ENCODE assay signal across 25 mouse cellular contexts in genomic region chr10:48663300-48663699, GRCm38 (mm10).
DNase-seq lines count a peak whose midpoint lies in the region; ATAC-seq and TF ChIP-seq lines count a peak whose summit lies in the region.
"Had no signal": no experiment of that assay in that cellular context is flagged by ENCODE, and none has a peak within 500 bp of the region (broad histone marks: within the 10 kb centered on the region; RNA-seq: fewer than 3 reads in every experiment).

No protein-coding gene starts in this region.

- no peak for TF ChIP-seq POLR2A in brain, embryonic 14.5 days (IDR thresholded peaks at IDR 0.05; ENCODE audit: borderline replicate concordance, extremely low read depth, insufficient read depth, insufficient read length, poor library complexity, severe bottlenecking)

- H3K4me2 ChIP-seq in intestine, embryonic 16.5 days (ENCODE audit: low read depth, low read length): no peak overlapping the region
- H3K4me2 ChIP-seq: embryonic facial prominence, embryonic 13.5 days; embryonic facial prominence, embryonic 15.5 days; forebrain, embryonic 12.5 days had no signal

- H3K4me1 ChIP-seq in intestine, embryonic 16.5 days (ENCODE audit: control insufficient read depth, insufficient read depth, low read length): no peaks in the 10 kb centered on the region
- H3K4me1 ChIP-seq: embryonic facial prominence, embryonic 13.5 days; embryonic facial prominence, embryonic 15.5 days; forebrain, embryonic 10.5 days; forebrain, embryonic 12.5 days had no signal

- H3K36me3 ChIP-seq in intestine, embryonic 16.5 days (ENCODE audit: control insufficient read depth, insufficient read depth, low read length): no peaks in the 10 kb centered on the region
- H3K36me3 ChIP-seq: embryonic facial prominence, embryonic 13.5 days; embryonic facial prominence, embryonic 15.5 days; forebrain, embryonic 10.5 days; forebrain, embryonic 12.5 days; G1E had no signal

- ATAC-seq in intestine, embryonic 16.5 days: no peak
- ATAC-seq: CD4-positive, CD25-positive, alpha-beta regulatory T cell, adult 4 months; forebrain, embryonic 14.5 days; forebrain, embryonic 16.5 days; Patski had no signal

- no peaks in the 10 kb centered on the region for H3K9me3 ChIP-seq in intestine, embryonic 16.5 days (ENCODE audit: control insufficient read depth, low read length)
- H3K9me3 ChIP-seq: embryonic facial prominence, embryonic 13.5 days; embryonic facial prominence, embryonic 15.5 days; forebrain, embryonic 10.5 days; forebrain, embryonic 12.5 days; G1E had no signal

- H3K9ac ChIP-seq in intestine, embryonic 16.5 days (ENCODE audit: low read depth, low read length): no peak overlapping the region
- H3K9ac ChIP-seq: embryonic facial prominence, embryonic 13.5 days; embryonic facial prominence, embryonic 15.5 days; forebrain, embryonic 12.5 days had no signal

- H3K4me3 ChIP-seq in intestine, embryonic 16.5 days (ENCODE audit: low read length): no peak overlapping the region
- H3K4me3 ChIP-seq: embryonic facial prominence, embryonic 13.5 days; embryonic facial prominence, embryonic 15.5 days; erythroblast, embryonic 14.5 days; forebrain, embryonic 10.5 days; forebrain, embryonic 12.5 days had no signal

- DNase-seq in ES-CJ7 (ENCODE audit: low read depth, low spot score) (peak; percentile 84), R1 (ENCODE audit: low read depth, low spot score) (peak; percentile 86)
- peak; percentile 3 for DNase-seq in brain, embryonic 14.5 days (ENCODE audit: low read depth)
- DNase-seq in lung, postnatal 36 days: no peak
- DNase-seq: adrenal gland, adult 2 months; adrenal gland, postnatal 10 days; adrenal gland, postnatal 25 days; B cell, adult 2 months; cerebellum, adult 11-12 months; cerebellum, adult 2 months; cerebellum, adult 9-10 months; cerebellum, postnatal 10 days; cerebellum, postnatal 25 days had no signal

- H3K27ac ChIP-seq in intestine, embryonic 16.5 days (ENCODE audit: low read length): no peak overlapping the region
- H3K27ac ChIP-seq: embryonic facial prominence, embryonic 13.5 days; embryonic facial prominence, embryonic 15.5 days; forebrain, embryonic 10.5 days; forebrain, embryonic 12.5 days had no signal

- H3K27me3 ChIP-seq in intestine, embryonic 16.5 days (replicated peaks; ENCODE audit: control insufficient read depth, insufficient read depth, low read length): no peaks in the 10 kb centered on the region
- H3K27me3 ChIP-seq: CH12.LX; embryonic facial prominence, embryonic 13.5 days; embryonic facial prominence, embryonic 15.5 days; forebrain, embryonic 12.5 days; Patski had no signal

- TF ChIP-seq CTCF in brain, embryonic 14.5 days (IDR thresholded peaks at IDR 0.05; ENCODE audit: borderline replicate concordance, extremely low read depth, insufficient read depth, insufficient read length): no peak
